Mouse (Mus musculus): ENCODE measurements around the gene Abhd17a.

GRCm38 (mm10) chr10:80578911-80579310 is 11.2 kb downstream of the Abhd17a start:
- TF ChIP-seq CTCF (IDR thresholded peaks at IDR 0.05; ENCODE audit: low read depth, low read length) (peak; percentile 55), POLR2A (IDR thresholded peaks at IDR 0.05; ENCODE audit: insufficient read depth, low read length) (no peak)

Measured in ES-Bruce4 (cell line).